Mouse (Mus musculus): ENCODE data around the gene Pacsin1. TPM values are rescaled to one million over a fixed set of nuclear protein-coding genes. Genes with fewer than 3 reads are reported as not detected.
"Not testable (repeated sequence)": the region's sequence is repeated elsewhere in the genome, so short reads cannot be mapped to it uniquely, and the experiment has no call there.

Pacsin1 gene
- total and polyA plus RNA-seq, 2 experiments from 2014 or later = 50.3 to 85.2 TPM

GRCm38 (mm10) chr17:27638921-27639332 is 16.4 kb upstream of the Pacsin1 start:
- TF ChIP-seq CTCF (IDR thresholded peaks at IDR 0.05) = no peak
- no peaks in the 10 kb centered on the region for H3K4me1 ChIP-seq (ENCODE audit: insufficient read depth, low read length)
- H3K27me3 ChIP-seq (ENCODE audit: insufficient read depth, low read length) = no peaks in the 10 kb centered on the region
- no peak overlapping the region for H3K4me2 ChIP-seq (ENCODE audit: low read depth, low read length, poor library complexity, severe bottlenecking)
- no peaks in the 10 kb centered on the region for H3K36me3 ChIP-seq (ENCODE audit: insufficient read depth, low read length)
- DNase-seq (ENCODE audit: low spot score) (no peak), ATAC-seq (ENCODE audit: low FRiP score) (no peak)
- no peak overlapping the region for H3K4me3 ChIP-seq (ENCODE audit: low read depth, low read length)
- WGBS = 83% methylated on average over 20 of the region's 20 CpGs
- no peaks in the 10 kb centered on the region for H3K9me3 ChIP-seq (ENCODE audit: low read length)
- no peak overlapping the region for H3K27ac ChIP-seq (ENCODE audit: low read depth, low read length)
- H3K9ac ChIP-seq (replicated peaks; ENCODE audit: low read length, poor library complexity, severe bottlenecking) = no peak overlapping the region

DNA sequence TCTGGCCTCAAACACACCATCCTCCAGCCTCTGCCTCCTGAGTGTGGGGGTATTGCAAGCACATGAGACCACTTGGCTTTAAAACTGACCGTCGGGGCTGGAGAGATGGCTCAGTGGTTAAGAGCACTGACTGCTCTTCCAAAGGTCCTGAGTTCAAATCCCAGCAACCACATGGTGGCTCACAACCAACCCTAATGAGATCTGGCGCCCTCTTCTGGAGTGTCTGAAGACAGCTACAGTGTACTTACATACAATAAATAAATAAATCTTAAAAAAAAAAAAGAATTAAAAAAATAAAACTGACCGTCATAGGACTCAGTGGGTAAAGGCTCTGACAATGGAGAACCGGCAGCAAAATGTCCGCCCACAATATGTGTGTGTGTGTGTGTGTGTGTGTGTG is 15.5 kb upstream of the Pacsin1 start:
- not testable (repeated sequence) for DNase-seq (ENCODE audit: low spot score); H3K4me3 ChIP-seq (ENCODE audit: low read depth, low read length); H3K9me3 ChIP-seq (ENCODE audit: low read length); H3K4me2 ChIP-seq (ENCODE audit: low read depth, low read length, poor library complexity, severe bottlenecking); H3K4me1 ChIP-seq (ENCODE audit: insufficient read depth, low read length); H3K36me3 ChIP-seq (ENCODE audit: insufficient read depth, low read length); H3K27ac ChIP-seq (ENCODE audit: low read depth, low read length); H3K27me3 ChIP-seq (ENCODE audit: insufficient read depth, low read length); ATAC-seq (ENCODE audit: low FRiP score); H3K9ac ChIP-seq (replicated peaks; ENCODE audit: low read length, poor library complexity, severe bottlenecking)
- WGBS = 96% methylated on average over 6 of the region's 6 CpGs

- 6% methylated on average over 12 of the region's 12 CpGs for WGBS
- TF ChIP-seq CTCF (IDR thresholded peaks at IDR 0.05) = no peak
- peak; percentile 79 for ATAC-seq (ENCODE audit: low FRiP score)
- DNase-seq (ENCODE audit: low spot score) = peak; percentile 93
- Histone ChIP-seq H3K36me3 (ENCODE audit: insufficient read depth, low read length) (no peaks in the 10 kb centered on the region), H3K9ac (replicated peaks; ENCODE audit: low read length, poor library complexity, severe bottlenecking) (peak overlapping the region; percentile 39; the same call in 1 of the 2 replicates), H3K27me3 (ENCODE audit: insufficient read depth, low read length) (no peaks in the 10 kb centered on the region), H3K4me2 (ENCODE audit: low read depth, low read length, poor library complexity, severe bottlenecking) (no peak overlapping the region), H3K9me3 (ENCODE audit: low read length) (no peaks in the 10 kb centered on the region), H3K27ac (ENCODE audit: low read depth, low read length) (peak overlapping the region; percentile 55), H3K4me1 (ENCODE audit: insufficient read depth, low read length) (no peaks in the 10 kb centered on the region), H3K4me3 (ENCODE audit: low read depth, low read length) (no peak overlapping the region)
Measured at GRCm38 (mm10) chr17:27642491-27643062, 12.7 kb upstream of the Pacsin1 start.

DNA sequence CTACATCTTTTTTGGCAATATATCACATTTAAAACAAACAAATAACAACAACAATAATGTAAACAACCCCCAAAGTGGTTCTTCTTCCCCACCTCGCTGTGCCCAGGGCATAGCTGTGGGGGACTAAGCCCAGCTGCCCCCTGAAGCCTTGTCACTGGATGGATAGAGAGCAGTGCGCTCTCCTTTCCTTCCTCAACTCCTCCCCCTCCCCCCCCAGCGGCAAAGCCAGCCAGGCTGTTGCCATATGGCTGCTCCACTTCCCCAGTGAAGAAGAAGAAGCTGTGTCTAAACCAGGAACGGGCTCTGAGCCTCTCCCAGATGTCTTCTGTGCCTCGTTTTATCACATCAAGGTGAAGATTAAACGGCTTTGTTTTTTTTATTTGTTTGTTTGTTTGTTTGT is 12.2 kb upstream of the Pacsin1 start:
- no peaks in the 10 kb centered on the region for H3K9me3 ChIP-seq (ENCODE audit: low read length)
- no peak for TF ChIP-seq CTCF (IDR thresholded peaks at IDR 0.05)
- H3K27ac ChIP-seq (ENCODE audit: low read depth, low read length) = peak overlapping the region; percentile 55
- WGBS = 42% methylated on average over 6 of the region's 6 CpGs
- no peaks in the 10 kb centered on the region for H3K4me1 ChIP-seq (ENCODE audit: insufficient read depth, low read length)
- no peak overlapping the region for H3K4me3 ChIP-seq (ENCODE audit: low read depth, low read length)
- no peaks in the 10 kb centered on the region for H3K36me3 ChIP-seq (ENCODE audit: insufficient read depth, low read length)
- no peak overlapping the region for H3K9ac ChIP-seq (replicated peaks; ENCODE audit: low read length, poor library complexity, severe bottlenecking)
- no peaks in the 10 kb centered on the region for H3K27me3 ChIP-seq (ENCODE audit: insufficient read depth, low read length)
- ATAC-seq (ENCODE audit: low FRiP score) (no peak), DNase-seq (ENCODE audit: low spot score) (peak; percentile 69)
- no peak overlapping the region for H3K4me2 ChIP-seq (ENCODE audit: low read depth, low read length, poor library complexity, severe bottlenecking)

- no peaks in the 10 kb centered on the region for H3K27me3 ChIP-seq (ENCODE audit: insufficient read depth, low read length)
- no peak for DNase-seq (ENCODE audit: low spot score)
- H3K4me1 ChIP-seq (ENCODE audit: insufficient read depth, low read length) = no peaks in the 10 kb centered on the region
- no peak for ATAC-seq (ENCODE audit: low FRiP score)
- H3K9me3 ChIP-seq (ENCODE audit: low read length) = no peaks in the 10 kb centered on the region
- no peak overlapping the region for H3K27ac ChIP-seq (ENCODE audit: low read depth, low read length)
- no peak for TF ChIP-seq CTCF (IDR thresholded peaks at IDR 0.05)
- 82% methylated on average over 9 of the region's 9 CpGs for WGBS
- no peak overlapping the region for H3K4me2 ChIP-seq (ENCODE audit: low read depth, low read length, poor library complexity, severe bottlenecking)
- no peak overlapping the region for H3K9ac ChIP-seq (replicated peaks; ENCODE audit: low read length, poor library complexity, severe bottlenecking)
- H3K36me3 ChIP-seq (ENCODE audit: insufficient read depth, low read length) = no peaks in the 10 kb centered on the region
- H3K4me3 ChIP-seq (ENCODE audit: low read depth, low read length) = no peak overlapping the region
Measured at GRCm38 (mm10) chr17:27643756-27644155, 11.6 kb upstream of the Pacsin1 start.

- TF ChIP-seq CTCF (IDR thresholded peaks at IDR 0.05) = peak; percentile 42
- no peak for ATAC-seq (ENCODE audit: low FRiP score)
- H3K4me3 ChIP-seq (ENCODE audit: low read depth, low read length) = no peak overlapping the region
- no peak overlapping the region for H3K9ac ChIP-seq (replicated peaks; ENCODE audit: low read length, poor library complexity, severe bottlenecking)
- DNase-seq (ENCODE audit: low spot score) = no peak
- no peaks in the 10 kb centered on the region for H3K4me1 ChIP-seq (ENCODE audit: insufficient read depth, low read length)
- H3K9me3 ChIP-seq (ENCODE audit: low read length) = no peaks in the 10 kb centered on the region
- no peaks in the 10 kb centered on the region for H3K27me3 ChIP-seq (ENCODE audit: insufficient read depth, low read length)
- no peak overlapping the region for H3K27ac ChIP-seq (ENCODE audit: low read depth, low read length)
- no peak overlapping the region for H3K4me2 ChIP-seq (ENCODE audit: low read depth, low read length, poor library complexity, severe bottlenecking)
- 41% methylated on average over 2 of the region's 2 CpGs for WGBS
- no peaks in the 10 kb centered on the region for H3K36me3 ChIP-seq (ENCODE audit: insufficient read depth, low read length)
Measured at GRCm38 (mm10) chr17:27644572-27644971, 10.7 kb upstream of the Pacsin1 start.
